Mouse (Mus musculus) liver, embryonic 14.5 days (tissue): ENCODE data around the gene Prdm8.

Experiments used
- CTCF ChIP-seq: IDR thresholded peaks from 2 replicates; pipeline ENCODE4 v1.5.1; 2016; ENCODE audit warnings: antibody characterized with exemption, low read depth, control low read depth
- EP300 ChIP-seq: IDR thresholded peaks from 2 replicates; pipeline ENCODE4 v1.6.1; 2016; ENCODE audit warnings: antibody characterized with exemption, low read depth

- TF ChIP-seq CTCF (no peak), EP300 (no peak)
Measured at GRCm38 (mm10) chr5:98185806-98186751, 19.1 kb downstream of the Prdm8 start.
